Mouse (Mus musculus): ENCODE results near the gene Sectm1a. TPM values are rescaled to one million over a fixed set of nuclear protein-coding genes. Genes with fewer than 3 reads are reported as not detected.

Sectm1a gene
- polyA plus RNA-seq (2015; fragmentation: Nextera tagmentation; extraction: Ambion mirVana) = 0.81 and 1.5 TPM in 2 replicates

DNA sequence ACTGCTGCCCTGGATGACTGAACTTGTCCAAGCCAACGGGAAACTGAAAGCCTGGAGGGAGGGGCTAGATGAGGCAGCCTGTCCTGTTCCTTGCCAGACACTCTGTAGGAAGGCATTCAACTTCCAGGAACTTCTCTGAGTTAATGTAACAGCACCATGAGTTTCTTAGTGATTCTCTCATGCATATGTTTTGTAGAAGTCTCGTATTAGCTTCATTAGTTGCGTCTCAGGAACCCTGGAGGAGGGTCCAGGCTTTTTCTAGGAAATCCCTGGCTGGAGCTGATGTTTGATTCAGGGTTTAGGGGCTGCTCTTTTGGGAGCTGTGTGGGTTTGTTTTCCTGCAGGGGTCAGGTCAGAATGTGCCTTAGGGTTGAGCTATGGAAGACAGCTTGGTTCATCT lies at the start of gene Sectm1a:
Gene Sectm1a, minus strand, starts transcription at position 101 of the 400 bp plus-strand sequence.
- ATAC-seq (ENCODE audit: insufficient number of reproducible peaks, low FRiP score, low TSS enrichment, low read depth) = no peak
- Histone ChIP-seq H3K9me3 (no peaks in the 10 kb centered on the region), H3K4me1 (no peaks in the 10 kb centered on the region), H3K27me3 (no peaks in the 10 kb centered on the region), H3K4me3 (no peak within 1 kb of the TSS), H3K27ac (no peak within 1 kb of the TSS), H3K4me2 (no peak within 1 kb of the TSS), H3K36me3 (no peaks in the 10 kb centered on the region), H3K9ac (no peak within 1 kb of the TSS)
- 51% methylated on average over 3 of the region's 3 CpGs for WGBS

GRCm38 (mm10) chr11:121129616-121130015 lies 48.6 kb upstream of the Sectm1a start:
- no peak overlapping the region for H3K4me3 ChIP-seq
- no peaks in the 10 kb centered on the region for H3K4me1 ChIP-seq
- no peak for ATAC-seq (ENCODE audit: insufficient number of reproducible peaks, low FRiP score, low TSS enrichment, low read depth)
- H3K9ac ChIP-seq = no peak overlapping the region
- no peaks in the 10 kb centered on the region for H3K36me3 ChIP-seq
- no peak overlapping the region for H3K27ac ChIP-seq
- 54% methylated on average over 1 of the region's 1 CpGs for WGBS
- H3K9me3 ChIP-seq = no peaks in the 10 kb centered on the region
- no peak overlapping the region for H3K4me2 ChIP-seq
- no peaks in the 10 kb centered on the region for H3K27me3 ChIP-seq

DNA sequence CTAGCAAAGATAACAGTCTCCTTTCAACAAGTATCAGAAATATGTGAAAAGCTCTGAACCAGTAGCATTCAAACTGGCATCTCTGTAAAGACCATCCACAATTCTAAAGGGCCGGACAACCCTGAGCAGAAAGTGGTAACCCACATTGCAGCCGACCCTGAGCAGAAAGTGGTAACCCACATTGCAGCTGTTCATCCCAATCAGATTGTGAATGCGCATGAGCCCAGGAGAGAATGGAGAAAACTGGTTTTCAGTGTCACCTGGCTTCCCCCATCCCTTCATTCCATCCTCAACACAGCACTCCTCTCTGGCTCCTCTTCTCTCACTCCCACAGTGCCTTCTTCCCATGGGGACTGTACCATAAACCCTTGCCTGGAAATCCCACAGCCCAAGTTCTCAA lies 46.4 kb upstream of the Sectm1a start:
- ATAC-seq (ENCODE audit: insufficient number of reproducible peaks, low FRiP score, low TSS enrichment, low read depth) = no peak
- H3K36me3 ChIP-seq = no peaks in the 10 kb centered on the region
- H3K9ac ChIP-seq = no peak overlapping the region
- H3K9me3 ChIP-seq = no peaks in the 10 kb centered on the region
- H3K27ac ChIP-seq = no peak overlapping the region
- H3K4me1 ChIP-seq = no peaks in the 10 kb centered on the region
- no peaks in the 10 kb centered on the region for H3K27me3 ChIP-seq
- 86% methylated on average over 3 of the region's 3 CpGs for WGBS
- H3K4me3 ChIP-seq = no peak overlapping the region
- H3K4me2 ChIP-seq = no peak overlapping the region

DNA sequence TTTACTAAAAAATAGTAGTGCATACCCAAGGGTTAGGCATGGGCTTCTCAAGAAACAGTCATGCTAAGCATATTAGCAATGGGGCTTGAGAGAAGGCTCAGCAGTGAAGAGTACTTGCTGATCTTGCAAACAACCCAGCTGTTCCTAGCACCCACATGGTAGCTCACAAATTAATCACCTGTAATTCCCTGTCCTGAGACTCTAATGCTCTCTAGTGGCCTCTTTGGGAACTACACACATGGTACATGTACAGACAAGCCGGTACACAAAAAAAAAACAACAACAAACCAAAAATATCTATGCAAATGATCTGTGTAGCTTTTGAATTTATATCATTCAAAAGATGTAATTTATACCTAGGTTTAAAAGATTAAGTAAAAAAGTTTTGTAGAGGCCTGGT lies 45.4 kb upstream of the Sectm1a start:
- no peaks in the 10 kb centered on the region for H3K36me3 ChIP-seq
- H3K27ac ChIP-seq = no peak overlapping the region
- H3K4me3 ChIP-seq = no peak overlapping the region
- no peak for ATAC-seq (ENCODE audit: insufficient number of reproducible peaks, low FRiP score, low TSS enrichment, low read depth)
- WGBS = 72% methylated on average over 1 of the region's 1 CpGs
- H3K9me3 ChIP-seq = no peaks in the 10 kb centered on the region
- H3K4me1 ChIP-seq = no peaks in the 10 kb centered on the region
- H3K9ac ChIP-seq = no peak overlapping the region
- no peak overlapping the region for H3K4me2 ChIP-seq
- H3K27me3 ChIP-seq = no peaks in the 10 kb centered on the region

DNA sequence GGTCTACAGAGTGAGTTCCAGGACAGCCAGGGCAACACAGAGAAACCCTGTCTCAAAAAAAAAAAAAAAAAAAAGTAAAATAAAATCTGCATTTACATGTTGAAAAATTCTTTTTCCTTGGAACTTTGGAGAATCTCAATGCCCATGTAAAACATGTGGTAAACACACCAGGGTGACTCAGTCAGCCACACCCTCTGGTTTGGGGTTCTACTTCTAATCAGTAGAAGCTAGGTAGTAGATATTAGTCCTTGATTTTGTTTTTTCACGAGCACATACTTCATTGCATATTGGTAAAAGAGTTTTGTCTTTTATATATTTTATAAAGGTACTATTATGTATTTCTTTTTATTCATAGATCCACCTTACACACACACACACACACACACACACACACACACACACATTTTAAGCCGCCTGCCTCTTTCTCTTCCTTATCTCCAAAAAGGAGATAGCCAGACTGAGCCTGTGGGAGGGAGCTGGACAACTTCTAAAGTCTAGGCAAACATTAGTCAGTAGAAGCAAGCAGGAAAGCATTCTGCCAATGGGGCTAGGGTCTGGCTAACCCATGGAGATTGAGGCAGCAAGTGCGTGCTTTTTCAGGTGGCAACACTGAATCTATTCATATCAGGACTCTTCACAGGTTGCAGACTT lies 44.6 kb upstream of the Sectm1a start:
- H3K36me3 ChIP-seq = no peaks in the 10 kb centered on the region
- ATAC-seq (ENCODE audit: insufficient number of reproducible peaks, low FRiP score, low TSS enrichment, low read depth) = no peak
- no peaks in the 10 kb centered on the region for H3K9me3 ChIP-seq
- no peak overlapping the region for H3K4me2 ChIP-seq
- H3K4me3 ChIP-seq = no peak overlapping the region
- H3K27me3 ChIP-seq = no peaks in the 10 kb centered on the region
- H3K27ac ChIP-seq = no peak overlapping the region
- WGBS = 86% methylated on average over 3 of the region's 3 CpGs
- H3K4me1 ChIP-seq = no peaks in the 10 kb centered on the region
- no peak overlapping the region for H3K9ac ChIP-seq

- 78% methylated on average over 4 of the region's 4 CpGs for WGBS
- Histone ChIP-seq H3K9me3 (no peaks in the 10 kb centered on the region), H3K9ac (no peak overlapping the region), H3K4me1 (no peaks in the 10 kb centered on the region), H3K36me3 (no peaks in the 10 kb centered on the region), H3K27me3 (no peaks in the 10 kb centered on the region), H3K4me3 (no peak overlapping the region), H3K4me2 (no peak overlapping the region), H3K27ac (no peak overlapping the region)
- no peak for ATAC-seq (ENCODE audit: insufficient number of reproducible peaks, low FRiP score, low TSS enrichment, low read depth)
These were observed 42.4 kb upstream of the Sectm1a start for GRCm38 (mm10) chr11:121123438-121123837.

DNA sequence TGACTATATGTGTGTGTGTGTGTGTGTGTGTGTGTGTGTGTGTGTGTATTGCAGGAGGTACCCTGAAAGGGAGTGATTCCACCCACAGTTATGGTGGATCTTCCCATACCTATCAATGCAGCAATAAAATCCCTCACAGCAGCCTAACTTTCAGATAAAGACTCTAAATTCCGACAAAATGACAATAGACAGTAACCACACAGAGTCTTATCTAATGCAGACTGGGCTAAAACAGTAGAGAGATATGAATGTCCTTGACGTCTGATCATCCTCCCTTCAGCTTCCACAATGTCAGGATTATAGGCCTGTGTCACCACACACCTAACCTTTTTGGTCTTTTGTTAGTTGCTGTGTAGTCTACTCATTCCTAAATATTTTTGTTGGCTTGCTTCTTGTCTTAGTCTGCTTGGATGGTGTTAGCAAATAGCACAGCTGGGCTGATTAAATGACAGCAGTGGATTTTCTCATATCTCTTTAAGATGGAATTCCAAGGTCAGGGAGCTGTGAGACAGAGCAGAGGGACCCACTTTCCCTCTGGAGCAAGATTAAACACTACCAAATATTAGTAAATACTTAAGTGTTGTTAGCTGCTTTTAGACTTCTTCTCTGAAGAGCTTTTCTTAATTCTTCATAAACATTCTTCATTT lies 41.1 kb upstream of the Sectm1a start:
- no peak for ATAC-seq (ENCODE audit: insufficient number of reproducible peaks, low FRiP score, low TSS enrichment, low read depth)
- H3K4me1 ChIP-seq = no peaks in the 10 kb centered on the region
- no peak overlapping the region for H3K4me2 ChIP-seq
- 80% methylated on average over 2 of the region's 2 CpGs for WGBS
- H3K9ac ChIP-seq = no peak overlapping the region
- no peaks in the 10 kb centered on the region for H3K27me3 ChIP-seq
- no peak overlapping the region for H3K27ac ChIP-seq
- no peak overlapping the region for H3K4me3 ChIP-seq
- no peaks in the 10 kb centered on the region for H3K9me3 ChIP-seq
- H3K36me3 ChIP-seq = no peaks in the 10 kb centered on the region

- no peaks in the 10 kb centered on the region for H3K4me1 ChIP-seq
- no peak overlapping the region for H3K4me2 ChIP-seq
- H3K9ac ChIP-seq = no peak overlapping the region
- H3K4me3 ChIP-seq = no peak overlapping the region
- 82% methylated on average over 3 of the region's 3 CpGs for WGBS
- no peaks in the 10 kb centered on the region for H3K9me3 ChIP-seq
- no peak overlapping the region for H3K27ac ChIP-seq
- H3K36me3 ChIP-seq = no peaks in the 10 kb centered on the region
- no peak for ATAC-seq (ENCODE audit: insufficient number of reproducible peaks, low FRiP score, low TSS enrichment, low read depth)
- H3K27me3 ChIP-seq = no peaks in the 10 kb centered on the region
These were observed 40.1 kb upstream of the Sectm1a start for GRCm38 (mm10) chr11:121121151-121121550.

DNA sequence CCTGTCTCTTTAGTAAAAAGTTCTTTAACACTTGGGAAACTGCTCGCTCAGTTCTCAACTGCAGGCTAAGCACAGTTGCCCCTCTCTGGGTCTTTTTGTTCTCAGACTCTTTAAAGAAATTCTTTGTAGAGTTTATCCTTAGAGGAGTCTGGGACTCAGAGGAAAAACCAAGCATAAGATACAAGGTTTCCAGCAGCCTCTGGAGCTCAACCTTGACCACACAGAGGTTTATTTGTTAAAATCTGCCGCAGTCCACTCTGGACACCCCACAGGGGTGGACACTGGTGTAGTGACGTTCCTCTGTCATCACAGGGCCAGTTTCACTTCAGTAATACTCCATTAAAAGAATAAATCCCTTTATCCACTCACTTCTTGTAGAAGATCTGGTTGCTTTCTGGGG lies 37.6 kb upstream of the Sectm1a start, which contains the start of gene Tex19.2:
Gene Tex19.2, minus strand, starts transcription at position 101 of the 400 bp plus-strand sequence.
- Histone ChIP-seq H3K4me2 (no peak within 1 kb of the TSS), H3K9me3 (no peaks in the 10 kb centered on the region), H3K36me3 (no peaks in the 10 kb centered on the region), H3K4me3 (no peak within 1 kb of the TSS), H3K9ac (no peak within 1 kb of the TSS), H3K4me1 (no peaks in the 10 kb centered on the region), H3K27me3 (no peaks in the 10 kb centered on the region), H3K27ac (no peak within 1 kb of the TSS)
- ATAC-seq (ENCODE audit: insufficient number of reproducible peaks, low FRiP score, low TSS enrichment, low read depth) = no peak
- 86% methylated on average over 3 of the region's 3 CpGs for WGBS

DNA sequence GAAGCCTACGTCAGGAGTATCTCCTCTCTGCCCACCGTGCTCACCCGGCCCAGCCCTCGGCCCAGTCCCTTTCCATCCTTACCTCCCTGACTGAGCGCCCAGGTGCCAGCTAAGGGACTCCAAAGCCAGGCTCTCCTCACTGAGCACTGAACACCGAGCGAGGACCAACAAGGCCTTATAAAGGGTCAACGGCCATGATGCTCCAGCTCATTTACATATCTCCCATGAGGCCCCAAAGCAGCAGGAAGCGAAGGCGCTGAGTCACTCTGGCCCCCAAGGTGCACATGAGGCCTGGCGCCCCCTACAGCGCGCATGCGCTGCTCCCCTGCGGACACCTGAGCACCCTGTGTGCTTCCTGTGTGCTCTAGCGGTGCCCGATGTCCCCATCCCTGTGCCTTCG lies 37.1 kb upstream of the Sectm1a start:
- ATAC-seq (ENCODE audit: insufficient number of reproducible peaks, low FRiP score, low TSS enrichment, low read depth) = no peak
- Histone ChIP-seq H3K4me2 (no peak overlapping the region), H3K27ac (no peak overlapping the region), H3K27me3 (no peaks in the 10 kb centered on the region), H3K4me1 (no peaks in the 10 kb centered on the region), H3K4me3 (no peak overlapping the region), H3K36me3 (no peaks in the 10 kb centered on the region), H3K9ac (no peak overlapping the region), H3K9me3 (no peaks in the 10 kb centered on the region)
- WGBS = 92% methylated on average over 18 of the region's 18 CpGs

DNA sequence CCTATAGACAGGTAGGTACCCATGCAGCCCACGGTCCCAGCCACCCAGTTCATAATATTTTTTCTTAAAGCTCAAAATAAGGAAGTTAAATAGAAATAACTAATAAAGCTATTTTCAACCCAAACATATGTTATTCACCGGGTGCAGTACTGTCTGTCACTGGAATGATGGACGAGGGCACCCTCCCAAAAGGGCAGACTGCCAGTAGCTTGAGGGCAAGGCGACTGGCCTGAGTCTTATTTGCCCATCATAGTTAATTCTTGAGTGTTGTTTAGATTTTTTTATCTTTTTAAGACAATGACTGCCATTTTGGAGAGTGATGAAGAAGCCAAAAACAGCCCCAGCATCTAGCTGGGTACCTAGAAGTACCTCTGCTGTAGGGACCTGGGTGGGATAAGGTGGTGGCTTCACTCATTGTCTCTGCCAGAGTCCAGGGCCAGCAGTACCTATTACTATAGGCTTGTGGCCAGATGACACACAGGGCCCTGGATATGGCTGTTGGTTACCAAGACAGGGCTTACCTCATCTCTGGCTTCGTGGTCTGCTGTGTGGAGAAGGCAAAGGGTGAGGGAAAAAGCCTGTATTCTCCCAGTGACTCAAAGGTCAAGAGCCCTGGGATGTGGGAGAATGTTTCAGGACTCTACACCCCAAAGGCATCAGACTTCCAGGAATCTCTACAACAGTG lies 31.2 kb upstream of the Sectm1a start:
- Histone ChIP-seq H3K36me3 (no peaks in the 10 kb centered on the region), H3K9ac (no peak overlapping the region), H3K27ac (no peak overlapping the region), H3K9me3 (no peaks in the 10 kb centered on the region), H3K4me1 (no peaks in the 10 kb centered on the region), H3K4me2 (no peak overlapping the region), H3K4me3 (no peak overlapping the region), H3K27me3 (no peaks in the 10 kb centered on the region)
- 74% methylated on average over 5 of the region's 5 CpGs for WGBS
- no peak for ATAC-seq (ENCODE audit: insufficient number of reproducible peaks, low FRiP score, low TSS enrichment, low read depth)

DNA sequence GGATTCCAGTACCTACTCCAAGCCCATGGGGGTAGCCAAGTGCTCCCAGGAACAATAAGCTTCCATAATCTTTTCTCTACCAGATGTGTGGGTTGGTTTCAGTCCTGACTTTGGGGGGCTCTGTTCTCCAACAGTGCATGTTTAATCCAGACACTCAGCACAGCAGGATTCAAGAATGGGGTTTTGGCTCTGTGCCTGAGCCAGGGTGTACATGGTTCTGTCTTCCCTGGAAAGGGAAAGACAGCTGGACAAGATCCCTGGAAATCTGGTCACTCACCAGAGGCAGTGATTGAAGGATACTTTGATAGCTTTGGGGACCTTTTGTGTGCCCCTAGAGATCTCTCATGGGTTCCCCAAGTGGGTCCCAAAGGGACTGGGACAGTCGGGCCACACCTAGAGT lies 30.6 kb upstream of the Sectm1a start:
- 81% methylated on average over 1 of the region's 1 CpGs for WGBS

More for the DNA sequence above, 30.6 kb upstream of the Sectm1a start:
- H3K27ac ChIP-seq = no peak overlapping the region
- H3K9me3 ChIP-seq = no peaks in the 10 kb centered on the region
- no peaks in the 10 kb centered on the region for H3K4me1 ChIP-seq
- no peak overlapping the region for H3K4me3 ChIP-seq
- H3K36me3 ChIP-seq = no peaks in the 10 kb centered on the region
- ATAC-seq (ENCODE audit: insufficient number of reproducible peaks, low FRiP score, low TSS enrichment, low read depth) = no peak
- no peak overlapping the region for H3K9ac ChIP-seq
- H3K4me2 ChIP-seq = no peak overlapping the region
- no peaks in the 10 kb centered on the region for H3K27me3 ChIP-seq

Measured in limb, embryonic 15.5 days (tissue).